Mouse (Mus musculus): Measurements from ENCODE around the gene Gm7347. TPM values are rescaled to one million over a fixed set of nuclear protein-coding genes. Genes with fewer than 3 reads are reported as not detected.
"Not testable (repeated sequence)": the region's sequence is repeated elsewhere in the genome, so short reads cannot be mapped to it uniquely, and the experiment has no call there.

Gene Gm7347
- 0.13 TPM in 2 replicates for polyA plus RNA-seq (2015; fragmentation: Nextera tagmentation; extraction: Ambion mirVana)

- H3K9me3 ChIP-seq; H3K4me3 ChIP-seq; H3K4me2 ChIP-seq; H3K27me3 ChIP-seq; H3K9ac ChIP-seq; H3K36me3 ChIP-seq; ATAC-seq (ENCODE audit: low FRiP score); H3K4me1 ChIP-seq (replicated peaks); H3K27ac ChIP-seq: not testable (repeated sequence)
- no CpG with 5 or more reads among the region's 2 CpGs for WGBS
Observed at GRCm38 (mm10) chr5:26058481-26058880, at the start of gene Gm7347. Gene Gm7347, minus strand, starts transcription at chr5:26058581.

- H3K36me3 ChIP-seq; H3K9ac ChIP-seq; H3K27ac ChIP-seq; H3K4me2 ChIP-seq; ATAC-seq (ENCODE audit: low FRiP score); H3K4me3 ChIP-seq; H3K9me3 ChIP-seq; H3K27me3 ChIP-seq; H3K4me1 ChIP-seq (replicated peaks): not testable (repeated sequence)
- no CpG with 5 or more reads among the region's 3 CpGs for WGBS
Observed at GRCm38 (mm10) chr5:26105262-26105661, 46.9 kb upstream of the Gm7347 start, which contains the start of gene 5031410I06Rik. Gene 5031410I06Rik, minus strand, starts transcription at chr5:26105362.

GRCm38 (mm10) chr5:26089191-26089590, 30.8 kb upstream of the Gm7347 start, which contains the start of gene Gm10471:
Gene Gm10471, minus strand, starts transcription at chr5:26089291.
- not testable (repeated sequence) for ATAC-seq (ENCODE audit: low FRiP score); H3K4me2 ChIP-seq; H3K36me3 ChIP-seq; H3K4me3 ChIP-seq; H3K9me3 ChIP-seq; H3K27ac ChIP-seq; H3K9ac ChIP-seq; H3K4me1 ChIP-seq (replicated peaks); H3K27me3 ChIP-seq
- WGBS, result 82% methylated on average over 1 of the region's 1 CpGs

GRCm38 (mm10) chr5:26079023-26079422, 20.6 kb upstream of the Gm7347 start:
- not testable (repeated sequence) for ATAC-seq (ENCODE audit: low FRiP score); H3K4me1 ChIP-seq (replicated peaks); H3K4me2 ChIP-seq; H3K4me3 ChIP-seq; H3K36me3 ChIP-seq; H3K27ac ChIP-seq; H3K27me3 ChIP-seq; H3K9ac ChIP-seq; H3K9me3 ChIP-seq

- Histone ChIP-seq H3K4me1 (replicated peaks) (no peaks in the 10 kb centered on the region), H3K9ac (no peak overlapping the region), H3K9me3 (no peaks in the 10 kb centered on the region; the same call in 1 of the 2 replicates), H3K27me3 (no peaks in the 10 kb centered on the region), H3K4me2 (no peak overlapping the region), H3K27ac (no peak overlapping the region), H3K36me3 (no peaks in the 10 kb centered on the region), H3K4me3 (no peak overlapping the region)
- ATAC-seq (ENCODE audit: low FRiP score), result no peak
- WGBS, result 89% methylated on average over 24 of the region's 24 CpGs
Observed at GRCm38 (mm10) chr5:26070716-26071115, 12.3 kb upstream of the Gm7347 start.

GRCm38 (mm10) chr5:26039458-26039857, 18.9 kb downstream of the Gm7347 start, which contains the start of gene Speer4a:
Gene Speer4a, minus strand, starts transcription at chr5:26039558.
- H3K27ac ChIP-seq; ATAC-seq (ENCODE audit: low FRiP score); H3K9me3 ChIP-seq; H3K4me1 ChIP-seq (replicated peaks); H3K27me3 ChIP-seq; H3K9ac ChIP-seq; H3K36me3 ChIP-seq; H3K4me2 ChIP-seq; H3K4me3 ChIP-seq: not testable (repeated sequence)
- 79% methylated on average over 2 of the region's 2 CpGs for WGBS

GRCm38 (mm10) chr5:26022816-26023215, 35.6 kb downstream of the Gm7347 start, which contains the start of gene Gm5862:
Gene Gm5862, minus strand, starts transcription at chr5:26022916.
- not testable (repeated sequence) for H3K36me3 ChIP-seq; H3K9ac ChIP-seq; H3K4me2 ChIP-seq; H3K27ac ChIP-seq; H3K27me3 ChIP-seq; H3K9me3 ChIP-seq; ATAC-seq (ENCODE audit: low FRiP score); H3K4me1 ChIP-seq (replicated peaks); H3K4me3 ChIP-seq
- WGBS, result no CpG with 5 or more reads among the region's 3 CpGs

GRCm38 (mm10) chr5:26007697-26008096, 50.7 kb downstream of the Gm7347 start:
- ATAC-seq (ENCODE audit: low FRiP score), result peak; percentile 7; the same call in 1 of the 2 replicates
- Histone ChIP-seq H3K4me3 (peak overlapping the region; percentile 35; the same call in 1 of the 2 replicates), H3K4me2 (peak overlapping the region; percentile 57)
- H3K27me3 ChIP-seq; H3K9me3 ChIP-seq; H3K27ac ChIP-seq; H3K9ac ChIP-seq; H3K36me3 ChIP-seq; H3K4me1 ChIP-seq (replicated peaks): not testable (repeated sequence)
- WGBS, result 75% methylated on average over 7 of the region's 7 CpGs

- H3K36me3 ChIP-seq; H3K4me1 ChIP-seq (replicated peaks); H3K27me3 ChIP-seq; H3K9me3 ChIP-seq; H3K27ac ChIP-seq: not testable (repeated sequence)
- ATAC-seq (ENCODE audit: low FRiP score), result peak; percentile 97
- Histone ChIP-seq H3K4me3 (peak overlapping the region; percentile 35), H3K9ac (peak overlapping the region; percentile 31), H3K4me2 (peak overlapping the region; percentile 57)
- WGBS, result 19% methylated on average over 45 of the region's 45 CpGs
Observed at GRCm38 (mm10) chr5:26006937-26007695, 51.3 kb downstream of the Gm7347 start.

GRCm38 (mm10) chr5:26004698-26005097, 53.7 kb downstream of the Gm7347 start, which contains the start of gene Gm1979:
Gene Gm1979, minus strand, starts transcription at chr5:26004798.
- H3K4me3 ChIP-seq; ATAC-seq (ENCODE audit: low FRiP score); H3K36me3 ChIP-seq; H3K4me2 ChIP-seq; H3K27ac ChIP-seq; H3K9ac ChIP-seq; H3K9me3 ChIP-seq; H3K27me3 ChIP-seq; H3K4me1 ChIP-seq (replicated peaks): not testable (repeated sequence)
- 100% methylated on average over 1 of the region's 2 CpGs for WGBS

Other genes with a start within 250 kb of the Gm7347 start
- gene Gm21663, start 116.2 kb downstream of the Gm7347 start, polyA plus RNA-seq (2015; fragmentation: Nextera tagmentation; extraction: Ambion mirVana), result 0.17 TPM in 1 of 2 replicates, not detected in the other
- gene Gm21671, start 104.2 kb downstream of the Gm7347 start, polyA plus RNA-seq (2015; fragmentation: Nextera tagmentation; extraction: Ambion mirVana), result 0.12 TPM in 2 replicates
- 0.16 TPM in 1 of 2 replicates, not detected in the other for gene Gm21680, start 85.9 kb downstream of the Gm7347 start, polyA plus RNA-seq (2015; fragmentation: Nextera tagmentation; extraction: Ambion mirVana)
- gene Gm21698, start 69.9 kb downstream of the Gm7347 start, polyA plus RNA-seq (2015; fragmentation: Nextera tagmentation; extraction: Ambion mirVana), result 0.12 and 0.13 TPM in 2 replicates
- 0.13 and 0.18 TPM in 2 replicates for gene Gm1979, start 53.8 kb downstream of the Gm7347 start, polyA plus RNA-seq (2015; fragmentation: Nextera tagmentation; extraction: Ambion mirVana)
- gene Gm5862, start 35.7 kb downstream of the Gm7347 start, polyA plus RNA-seq (2015; fragmentation: Nextera tagmentation; extraction: Ambion mirVana), result not detected in 2 replicates
- gene Speer4a, start 19.0 kb downstream of the Gm7347 start, polyA plus RNA-seq (2015; fragmentation: Nextera tagmentation; extraction: Ambion mirVana), result 0.16 and 0.23 TPM in 2 replicates
- 0.06 and 0.10 TPM in 2 replicates for gene Gm10471, start 30.7 kb upstream of the Gm7347 start, polyA plus RNA-seq (2015; fragmentation: Nextera tagmentation; extraction: Ambion mirVana)
- gene 5031410I06Rik, start 46.8 kb upstream of the Gm7347 start, polyA plus RNA-seq (2015; fragmentation: Nextera tagmentation; extraction: Ambion mirVana), result not detected in 2 replicates
- gene Gm10220, start 62.8 kb upstream of the Gm7347 start, polyA plus RNA-seq (2015; fragmentation: Nextera tagmentation; extraction: Ambion mirVana), result 0.09 TPM in 1 of 2 replicates, not detected in the other
- gene Gm7361, start 199.1 kb upstream of the Gm7347 start, polyA plus RNA-seq (2015; fragmentation: Nextera tagmentation; extraction: Ambion mirVana), result 0.09 and 0.10 TPM in 2 replicates

Data from hindbrain, embryonic 13.5 days (tissue).